Mouse (Mus musculus) G1E (cell line): Measurements from ENCODE around the gene Entpd7.

Experiments
- CTCF ChIP-seq: IDR thresholded peaks from 2 replicates; pipeline ENCODE4 v1.5.1; 2012; ENCODE audit warnings: low read depth, low read length, inconsistent platforms, mixed read lengths
- GATA1 ChIP-seq: IDR thresholded peaks from 2 replicates; pipeline ENCODE4 v1.6.1; 2012; ENCODE audit warnings: borderline replicate concordance, low read length, inconsistent platforms, mixed read lengths
- GATA2 ChIP-seq: IDR thresholded peaks from 2 replicates; pipeline ENCODE4 v1.6.1; 2012; ENCODE audit warnings: low read depth, low read length, inconsistent platforms, borderline replicate concordance

DNA sequence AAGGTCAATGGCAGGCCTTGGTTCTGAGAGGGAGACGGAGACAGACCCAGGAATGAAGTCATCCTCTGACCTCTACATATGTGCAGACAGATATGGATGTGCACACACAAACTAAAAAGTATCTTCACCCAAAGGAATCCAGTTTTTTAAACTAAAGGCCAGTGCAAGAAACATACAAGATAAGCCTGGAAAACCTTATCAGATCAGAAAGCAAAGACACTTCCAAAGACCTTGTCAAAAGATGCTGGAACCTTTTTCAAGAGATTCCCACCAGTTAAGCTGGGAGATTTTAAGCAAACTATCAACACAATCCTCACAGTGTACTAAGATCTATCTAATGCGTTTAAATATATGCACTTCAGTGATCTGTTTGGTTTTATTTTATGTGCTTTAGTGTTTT lies 60.5 kb downstream of the Entpd7 start:
- TF ChIP-seq GATA1 (no peak), CTCF (no peak), GATA2 (no peak)
